Mouse (Mus musculus): Measurements from ENCODE around the gene Aurkc. TPM values are rescaled to one million over a fixed set of nuclear protein-coding genes. Genes with fewer than 3 reads are reported as not detected.

Gene Aurkc
- polyA plus RNA-seq (2012; rRNA removed) = 0.12 and 0.42 TPM in 2 replicates

GRCm38 (mm10) chr7:6995251-6995650, at the start of gene Aurkc:
Gene Aurkc (plus strand): TSS chr7:6995300.

Other genes with a start within 250 kb of the Aurkc start
- 12.3 and 14.4 TPM in 2 replicates for gene Zfp954, start 126.2 kb downstream of the Aurkc start, polyA plus RNA-seq (2012; rRNA removed)
- 3.4 and 4.5 TPM in 2 replicates for gene Zfp773, start 141.5 kb downstream of the Aurkc start, polyA plus RNA-seq (2012; rRNA removed)
- 1.7 and 2.7 TPM in 2 replicates for gene Zfp418, start 176.0 kb downstream of the Aurkc start, polyA plus RNA-seq (2012; rRNA removed)
- gene Zfp772, start 214.7 kb downstream of the Aurkc start, polyA plus RNA-seq (2012; rRNA removed) = 5.1 and 8.3 TPM in 2 replicates